Mouse (Mus musculus) limb, embryonic 14.5 days (tissue): ENCODE measurements around the gene Gm11037. TPM values are rescaled to one million over a fixed set of nuclear protein-coding genes. Genes with fewer than 3 reads are reported as not detected.

Source experiments
- ATAC-seq: fragments of 200-750 bp; cut with Nextera tagmentation; 2 replicates; pipeline ENCODE4 v1.8.0; 2017; ENCODE audit warnings: low read depth, moderate number of reproducible peaks, moderate TSS enrichment; ENCODE audit not compliant: low FRiP score
- DNase-seq: peaks from one replicate; pipeline ENCODE4 v3.0.0-alpha.2; 2015; ENCODE audit warnings: low spot score
- H3K27ac ChIP-seq: fragments of 300-500 bp; sonication (generic); replicated peaks from 2 replicates; pipeline ENCODE4 v1.5.1; 2014; ENCODE audit warnings: low read depth, mild to moderate bottlenecking, low read length, moderate library complexity, mixed read lengths
- H3K27me3 ChIP-seq: fragments of 300-500 bp; sonication (generic); 2 replicates; pipeline ENCODE4 v1.6.1; 2014; ENCODE audit warnings: low read length, mixed read lengths; ENCODE audit not compliant: control insufficient read depth, insufficient read depth
- H3K36me3 ChIP-seq: fragments of 300-500 bp; sonication (generic); 2 replicates; pipeline ENCODE4 v1.6.1; 2014; ENCODE audit warnings: mild to moderate bottlenecking, low read length, moderate library complexity, mixed read lengths; ENCODE audit not compliant: control insufficient read depth, insufficient read depth
- H3K4me1 ChIP-seq: fragments of 300-500 bp; sonication (generic); 2 replicates; pipeline ENCODE4 v1.6.1; 2014; ENCODE audit warnings: antibody characterized with exemption, low read length, mixed read lengths; ENCODE audit not compliant: control insufficient read depth, insufficient read depth
- H3K4me2 ChIP-seq: fragments of 300-500 bp; sonication (generic); replicated peaks from 2 replicates; pipeline ENCODE4 v1.6.1; 2014; ENCODE audit warnings: low read depth, mild to moderate bottlenecking, low read length, moderate library complexity; ENCODE audit not compliant: severe bottlenecking
- H3K4me3 ChIP-seq: fragments of 300-500 bp; sonication (generic); replicated peaks from 2 replicates; pipeline ENCODE4 v1.5.1; 2014; ENCODE audit warnings: low read length
- H3K9ac ChIP-seq: fragments of 300-500 bp; sonication (generic); 2 replicates; pipeline ENCODE4 v1.6.1; 2014; ENCODE audit warnings: mild to moderate bottlenecking, low read depth, low read length, moderate library complexity; ENCODE audit not compliant: severe bottlenecking
- H3K9me3 ChIP-seq: fragments of 300-500 bp; sonication (generic); 2 replicates; pipeline ENCODE4 v1.6.1; 2016; ENCODE audit warnings: low read length; ENCODE audit not compliant: control insufficient read depth
- POLR2A ChIP-seq: fragments of 200-500 bp; IDR thresholded peaks from 2 replicates; pipeline ENCODE4 v1.8.0; 2012; ENCODE audit warnings: inconsistent platforms, mild to moderate bottlenecking, moderate library complexity, borderline replicate concordance; ENCODE audit not compliant: insufficient read depth, insufficient read length; ENCODE audit errors: extremely low read depth
- WGBS: fragments of 180-500 bp; shearing (Covaris S2); extraction: QIAGEN DNeasy Blood & Tissue Kit; methylation state at CpG from one replicate; pipeline ENCODE4 v1.1.7; 2014; 5-methylcytosine and 5-hydroxymethylcytosine counted together
- polyA plus RNA-seq, 2 experiments: library from polyadenylated mRNA; depleted of rRNA in 1 of 2; stranded (reverse) in 1 of 2; unstranded in 1 of 2; fragments of >200 nt; fragmentation: Nextera tagmentation in 1 of 2; extraction: Ambion mirVana in 1 of 2; gene quantifications; 2 replicates each; pipeline versions ENCODE4 v1.2.1 to v1.2.3; 2012 to 2014

Gene Gm11037
- polyA plus RNA-seq, 2 experiments = not detected

- WGBS = 49% methylated on average over 5 of the region's 5 CpGs
- ATAC-seq (no peak), DNase-seq (no peak)
- Histone ChIP-seq H3K36me3 (peaks cover 94% of the 10 kb centered on the region), H3K4me1 (no peaks in the 10 kb centered on the region), H3K4me2 (no peak overlapping the region), H3K4me3 (no peak overlapping the region), H3K9ac (no peak overlapping the region), H3K9me3 (no peaks in the 10 kb centered on the region), H3K27me3 (no peaks in the 10 kb centered on the region), H3K27ac (no peak overlapping the region)
- TF ChIP-seq POLR2A = no peak
Observed at GRCm38 (mm10) chr2:131139886-131140532, 6.7 kb downstream of the Gm11037 start.

GRCm38 (mm10) chr2:131140533-131140905 is 7.2 kb downstream of the Gm11037 start:
- H3K4me2 ChIP-seq = no peak overlapping the region
- TF ChIP-seq POLR2A = no peak
- H3K27me3 ChIP-seq = no peaks in the 10 kb centered on the region
- ATAC-seq (no peak), DNase-seq (no peak)
- H3K9me3 ChIP-seq = no peaks in the 10 kb centered on the region
- H3K27ac ChIP-seq = no peak overlapping the region
- H3K36me3 ChIP-seq = peaks cover 94% of the 10 kb centered on the region
- no peaks in the 10 kb centered on the region for H3K4me1 ChIP-seq
- no peak overlapping the region for H3K9ac ChIP-seq
- H3K4me3 ChIP-seq = no peak overlapping the region
- WGBS = 71% methylated on average over 3 of the region's 5 CpGs

GRCm38 (mm10) chr2:131141336-131141986 is 8.2 kb downstream of the Gm11037 start:
- no peak overlapping the region for H3K4me2 ChIP-seq
- H3K4me3 ChIP-seq = no peak overlapping the region
- peaks cover 95% of the 10 kb centered on the region for H3K36me3 ChIP-seq
- WGBS = 96% methylated on average over 8 of the region's 8 CpGs
- H3K27ac ChIP-seq = no peak overlapping the region
- H3K9ac ChIP-seq = no peak overlapping the region
- no peaks in the 10 kb centered on the region for H3K27me3 ChIP-seq
- no peak for TF ChIP-seq POLR2A
- DNase-seq (no peak), ATAC-seq (no peak)
- no peaks in the 10 kb centered on the region for H3K4me1 ChIP-seq
- H3K9me3 ChIP-seq = no peaks in the 10 kb centered on the region

GRCm38 (mm10) chr2:131142592-131142991 is 9.3 kb downstream of the Gm11037 start:
- DNase-seq (peak; percentile 66), ATAC-seq (0 out of 2 replicates have a peak, but pooled peaks have one; percentile 48)
- no peak overlapping the region for H3K27ac ChIP-seq
- H3K9ac ChIP-seq = no peak overlapping the region
- H3K4me3 ChIP-seq = no peak overlapping the region
- WGBS = 29% methylated on average over 18 of the region's 18 CpGs
- peaks cover 95% of the 10 kb centered on the region for H3K36me3 ChIP-seq
- no peaks in the 10 kb centered on the region for H3K9me3 ChIP-seq
- no peaks in the 10 kb centered on the region for H3K27me3 ChIP-seq
- no peak for TF ChIP-seq POLR2A
- H3K4me1 ChIP-seq = no peaks in the 10 kb centered on the region
- H3K4me2 ChIP-seq = no peak overlapping the region

- DNase-seq (no peak), ATAC-seq (no peak)
- Histone ChIP-seq H3K36me3 (peaks cover 97% of the 10 kb centered on the region), H3K27me3 (no peaks in the 10 kb centered on the region), H3K9ac (no peak overlapping the region), H3K4me2 (no peak overlapping the region), H3K27ac (no peak overlapping the region), H3K4me3 (no peak overlapping the region), H3K9me3 (no peaks in the 10 kb centered on the region), H3K4me1 (no peaks in the 10 kb centered on the region)
- no peak for TF ChIP-seq POLR2A
- WGBS = 70% methylated on average over 22 of the region's 22 CpGs
Observed at GRCm38 (mm10) chr2:131143007-131143780, 9.9 kb downstream of the Gm11037 start.
